Mouse (Mus musculus) hindbrain, embryonic 10.5 days (tissue): ENCODE data around the gene Litaf. TPM values are rescaled to one million over a fixed set of nuclear protein-coding genes. Genes with fewer than 3 reads are reported as not detected.

Experiments
- DNase-seq: peaks from one replicate; pipeline ENCODE4 v3.0.0-alpha.2; 2017; ENCODE audit warnings: low spot score
- H3K27ac ChIP-seq: fragments of 300-500 bp; sonication (generic); 2 replicates; pipeline ENCODE4 v1.5.1; 2016; ENCODE audit warnings: mild to moderate bottlenecking, moderate library complexity
- H3K27me3 ChIP-seq: fragments of 300-500 bp; sonication (generic); 2 replicates; pipeline ENCODE4 v1.6.1; 2016; ENCODE audit warnings: mild to moderate bottlenecking; ENCODE audit not compliant: poor library complexity, insufficient read depth, severe bottlenecking
- H3K36me3 ChIP-seq: fragments of 300-500 bp; sonication (generic); 2 replicates; pipeline ENCODE4 v1.6.1; 2016; ENCODE audit warnings: mild to moderate bottlenecking, moderate library complexity
- H3K4me1 ChIP-seq: fragments of 300-500 bp; sonication (generic); replicated peaks from 2 replicates; pipeline ENCODE4 v1.6.1; 2016; ENCODE audit warnings: mild to moderate bottlenecking
- H3K4me3 ChIP-seq: fragments of 300-500 bp; sonication (generic); 2 replicates; pipeline ENCODE4 v1.5.1; 2016; ENCODE audit warnings: mild to moderate bottlenecking, moderate library complexity
- H3K9me3 ChIP-seq: fragments of 300-500 bp; sonication (generic); 2 replicates; pipeline ENCODE4 v1.6.1; 2016; ENCODE audit warnings: mild to moderate bottlenecking, moderate library complexity
- WGBS: fragments of 180-500 bp; shearing (Covaris S2); methylation state at CpG from one replicate; pipeline ENCODE4 v1.1.7; 2016; 5-methylcytosine and 5-hydroxymethylcytosine counted together
- polyA plus RNA-seq: library from polyadenylated mRNA; unstranded; fragments of >200 nt; fragmentation: Nextera tagmentation; extraction: Ambion mirVana; gene quantifications from 2 replicates; pipeline ENCODE4 v1.2.1, GENCODE M21; 2016

Gene Litaf
- polyA plus RNA-seq, 1 experiment from 2014 or later, result 88.8 TPM

GRCm38 (mm10) chr16:10956938-10957685 lies 108.8 kb downstream of the Litaf start:
- Histone ChIP-seq H3K4me1 (peaks cover 42% of the 10 kb centered on the region), H3K9me3 (no peaks in the 10 kb centered on the region), H3K4me3 (no peak overlapping the region), H3K36me3 (peaks cover 61% of the 10 kb centered on the region), H3K27me3 (no peaks in the 10 kb centered on the region), H3K27ac (peak overlapping the region; percentile 80)
- DNase-seq, result no peak
- WGBS, result 74% methylated on average over 8 of the region's 8 CpGs

- 93% methylated on average over 4 of the region's 4 CpGs for WGBS
- no peaks in the 10 kb centered on the region for H3K9me3 ChIP-seq
These were observed 110.9 kb downstream of the Litaf start for GRCm38 (mm10) chr16:10955078-10955477.

GRCm38 (mm10) chr16:10952881-10953280 lies 113.1 kb downstream of the Litaf start:
- H3K36me3 ChIP-seq, result peaks cover 19% of the 10 kb centered on the region
- no peak for DNase-seq
- no peaks in the 10 kb centered on the region for H3K27me3 ChIP-seq
- H3K4me1 ChIP-seq, result peaks cover 25% of the 10 kb centered on the region
- no peak overlapping the region for H3K4me3 ChIP-seq
- peak overlapping the region; percentile 13; the same call in 1 of the 2 replicates for H3K27ac ChIP-seq
- 86% methylated on average over 3 of the region's 3 CpGs for WGBS
- H3K9me3 ChIP-seq, result no peaks in the 10 kb centered on the region

More at GRCm38 (mm10) chr16:10955078-10955477, 110.9 kb downstream of the Litaf start:
- Histone ChIP-seq H3K36me3 (peaks cover 41% of the 10 kb centered on the region), H3K27ac (peak overlapping the region; percentile 13; the same call in 1 of the 2 replicates), H3K27me3 (no peaks in the 10 kb centered on the region), H3K4me1 (peaks cover 40% of the 10 kb centered on the region), H3K4me3 (no peak overlapping the region)
- DNase-seq, result no peak

- Histone ChIP-seq H3K27me3 (no peaks in the 10 kb centered on the region), H3K9me3 (no peaks in the 10 kb centered on the region), H3K4me1 (peaks cover 22% of the 10 kb centered on the region), H3K36me3 (peaks cover 17% of the 10 kb centered on the region; the same call in 1 of the 2 replicates), H3K4me3 (no peak overlapping the region), H3K27ac (peak overlapping the region; percentile 81)
- WGBS, result 69% methylated on average over 2 of the region's 2 CpGs
- no peak for DNase-seq
These were observed 113.9 kb downstream of the Litaf start for GRCm38 (mm10) chr16:10952071-10952470.

- H3K9me3 ChIP-seq, result no peaks in the 10 kb centered on the region
- peaks cover 19% of the 10 kb centered on the region for H3K4me1 ChIP-seq
- peak; percentile 59 for DNase-seq
- 8% methylated on average over 3 of the region's 3 CpGs for WGBS
- no peak overlapping the region for H3K4me3 ChIP-seq
- H3K36me3 ChIP-seq, result peaks cover 13% of the 10 kb centered on the region; the same call in 1 of the 2 replicates
- H3K27me3 ChIP-seq, result no peaks in the 10 kb centered on the region
- peak overlapping the region; percentile 81 for H3K27ac ChIP-seq
These were observed 114.4 kb downstream of the Litaf start for GRCm38 (mm10) chr16:10951581-10951980.

- Histone ChIP-seq H3K4me1 (peaks cover 22% of the 10 kb centered on the region), H3K4me3 (no peak overlapping the region), H3K27me3 (no peaks in the 10 kb centered on the region), H3K36me3 (peaks cover 10% of the 10 kb centered on the region; the same call in 1 of the 2 replicates), H3K9me3 (no peaks in the 10 kb centered on the region), H3K27ac (peak overlapping the region; percentile 57; the same call in 1 of the 2 replicates)
- DNase-seq, result no peak
- 88% methylated on average over 9 of the region's 9 CpGs for WGBS
These were observed 115.4 kb downstream of the Litaf start for GRCm38 (mm10) chr16:10950539-10950938.

- H3K27me3 ChIP-seq, result no peaks in the 10 kb centered on the region
- 28% methylated on average over 3 of the region's 3 CpGs for WGBS
These were observed 118.2 kb downstream of the Litaf start for GRCm38 (mm10) chr16:10947724-10948123.

GRCm38 (mm10) chr16:10945381-10946127 lies 120.4 kb downstream of the Litaf start:
- Histone ChIP-seq H3K36me3 (no peaks in the 10 kb centered on the region), H3K4me3 (no peak overlapping the region), H3K27ac (peak overlapping the region; percentile 59; the same call in 1 of the 2 replicates), H3K4me1 (peaks cover 29% of the 10 kb centered on the region), H3K27me3 (no peaks in the 10 kb centered on the region), H3K9me3 (no peaks in the 10 kb centered on the region)
- DNase-seq, result no peak
- 80% methylated on average over 7 of the region's 7 CpGs for WGBS

More at GRCm38 (mm10) chr16:10947724-10948123, 118.2 kb downstream of the Litaf start:
- Histone ChIP-seq H3K27ac (peak overlapping the region; percentile 80), H3K4me3 (no peak overlapping the region), H3K36me3 (no peaks in the 10 kb centered on the region), H3K4me1 (peaks cover 24% of the 10 kb centered on the region), H3K9me3 (no peaks in the 10 kb centered on the region)
- DNase-seq, result no peak

GRCm38 (mm10) chr16:10944545-10944944 lies 121.4 kb downstream of the Litaf start:
- Histone ChIP-seq H3K4me3 (no peak overlapping the region), H3K27me3 (no peaks in the 10 kb centered on the region), H3K27ac (peak overlapping the region; percentile 54; the same call in 1 of the 2 replicates), H3K9me3 (no peaks in the 10 kb centered on the region), H3K36me3 (no peaks in the 10 kb centered on the region), H3K4me1 (peaks cover 29% of the 10 kb centered on the region)
- DNase-seq, result no peak
- WGBS, result 83% methylated on average over 7 of the region's 7 CpGs

- no peaks in the 10 kb centered on the region for H3K9me3 ChIP-seq
- no peak overlapping the region for H3K4me3 ChIP-seq
- 74% methylated on average over 5 of the region's 5 CpGs for WGBS
- H3K27me3 ChIP-seq, result no peaks in the 10 kb centered on the region
- no peak for DNase-seq
- peaks cover 29% of the 10 kb centered on the region for H3K4me1 ChIP-seq
- H3K36me3 ChIP-seq, result no peaks in the 10 kb centered on the region
- H3K27ac ChIP-seq, result peak overlapping the region; percentile 72; the same call in 1 of the 2 replicates
These were observed 122.7 kb downstream of the Litaf start for GRCm38 (mm10) chr16:10943257-10943656.

GRCm38 (mm10) chr16:10940661-10941060 lies 125.3 kb downstream of the Litaf start:
- H3K27ac ChIP-seq, result peak overlapping the region; percentile 30
- H3K27me3 ChIP-seq, result no peaks in the 10 kb centered on the region
- H3K36me3 ChIP-seq, result no peaks in the 10 kb centered on the region
- no peaks in the 10 kb centered on the region for H3K9me3 ChIP-seq
- no peak for DNase-seq
- H3K4me1 ChIP-seq, result peaks cover 38% of the 10 kb centered on the region
- WGBS, result 76% methylated on average over 2 of the region's 2 CpGs
- H3K4me3 ChIP-seq, result no peak overlapping the region

- H3K4me1 ChIP-seq, result peaks cover 41% of the 10 kb centered on the region
- H3K4me3 ChIP-seq, result no peak overlapping the region
- no peaks in the 10 kb centered on the region for H3K36me3 ChIP-seq
- WGBS, result 89% methylated on average over 4 of the region's 4 CpGs
- peak overlapping the region; percentile 30; the same call in 1 of the 2 replicates for H3K27ac ChIP-seq
- no peak for DNase-seq
- H3K9me3 ChIP-seq, result no peaks in the 10 kb centered on the region
- H3K27me3 ChIP-seq, result no peaks in the 10 kb centered on the region
These were observed 126.0 kb downstream of the Litaf start for GRCm38 (mm10) chr16:10939932-10940331.

- Histone ChIP-seq H3K4me1 (peaks cover 48% of the 10 kb centered on the region), H3K27me3 (no peaks in the 10 kb centered on the region), H3K27ac (peak overlapping the region; percentile 92), H3K4me3 (no peak overlapping the region), H3K36me3 (no peaks in the 10 kb centered on the region), H3K9me3 (no peaks in the 10 kb centered on the region)
- 86% methylated on average over 11 of the region's 11 CpGs for WGBS
- DNase-seq, result no peak
These were observed 128.5 kb downstream of the Litaf start for GRCm38 (mm10) chr16:10937497-10937896.
